Mouse (Mus musculus): Measurements from ENCODE around the gene Hoxc8.

- TF ChIP-seq CTCF (IDR thresholded peaks at IDR 0.05; ENCODE audit: extremely low read depth, insufficient read depth, insufficient read length, insufficient replicate concordance) = no peak
- TF ChIP-seq POLR2A (IDR thresholded peaks at IDR 0.05; ENCODE audit: low read depth, low read length) = no peak
Measured at GRCm38 (mm10) chr15:102978615-102979515, 11.5 kb upstream of the Hoxc8 start.

All from spleen, adult 2 months (tissue).